Mouse (Mus musculus) spleen, postnatal 14 days (tissue): ENCODE measurements around the gene Bad.

Source experiments
- DNase-seq, 2 experiments: peaks; one replicate each; pipeline ENCODE4 v3.0.0; 2021 to 2022; ENCODE audit warnings: low spot score in 2 of 2

The Bad gene

GRCm38 (mm10) chr19:6914540-6914939, 27.1 kb upstream of the Bad start:
- no peak for DNase-seq

DNA sequence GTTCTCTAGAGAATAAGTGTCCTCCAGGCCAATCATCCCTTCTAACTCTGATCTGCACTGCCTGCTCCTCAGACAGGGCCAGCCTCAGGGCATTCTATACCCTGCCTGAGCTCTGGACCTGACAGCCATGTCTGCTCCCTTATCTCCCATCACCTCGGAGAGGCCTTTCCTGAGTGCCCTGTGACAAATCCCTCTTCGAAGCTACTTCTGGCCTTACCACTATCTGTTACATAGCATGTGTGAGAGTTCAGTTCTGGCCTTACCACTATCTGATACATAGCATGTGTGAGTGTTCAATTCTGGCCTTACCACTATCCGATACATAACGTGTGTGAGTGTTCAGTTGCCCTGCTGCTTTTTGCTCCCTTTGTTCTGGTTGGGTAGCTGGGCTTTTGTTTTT, 26.4 kb upstream of the Bad start:
- no peak for DNase-seq

- no peak for DNase-seq
Observed at GRCm38 (mm10) chr19:6916496-6916895, 25.2 kb upstream of the Bad start.

DNA sequence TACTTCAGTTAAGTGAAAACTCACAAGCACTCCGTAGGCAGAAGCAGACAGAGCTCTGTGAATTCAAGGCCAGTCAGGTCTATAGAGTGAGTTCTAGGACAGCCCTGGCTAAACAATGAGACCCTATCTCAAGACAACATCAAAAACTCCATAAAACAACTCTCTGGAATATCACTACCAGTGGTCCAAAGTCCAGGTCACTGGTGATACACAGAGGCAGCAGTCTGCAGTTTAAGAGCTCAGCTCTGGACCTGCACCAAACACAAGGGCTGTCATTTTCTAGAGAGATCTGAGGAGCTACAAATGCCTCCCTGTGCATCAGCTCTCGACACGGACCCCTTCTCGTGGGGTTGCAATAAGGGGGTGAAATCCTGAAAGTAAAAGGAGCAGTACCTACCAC, 23.3 kb upstream of the Bad start:
- no peak for DNase-seq

GRCm38 (mm10) chr19:6919431-6919830, 22.2 kb upstream of the Bad start:
- no peak for DNase-seq

GRCm38 (mm10) chr19:6919876-6920740, 21.6 kb upstream of the Bad start:
- DNase-seq = no peak

DNA sequence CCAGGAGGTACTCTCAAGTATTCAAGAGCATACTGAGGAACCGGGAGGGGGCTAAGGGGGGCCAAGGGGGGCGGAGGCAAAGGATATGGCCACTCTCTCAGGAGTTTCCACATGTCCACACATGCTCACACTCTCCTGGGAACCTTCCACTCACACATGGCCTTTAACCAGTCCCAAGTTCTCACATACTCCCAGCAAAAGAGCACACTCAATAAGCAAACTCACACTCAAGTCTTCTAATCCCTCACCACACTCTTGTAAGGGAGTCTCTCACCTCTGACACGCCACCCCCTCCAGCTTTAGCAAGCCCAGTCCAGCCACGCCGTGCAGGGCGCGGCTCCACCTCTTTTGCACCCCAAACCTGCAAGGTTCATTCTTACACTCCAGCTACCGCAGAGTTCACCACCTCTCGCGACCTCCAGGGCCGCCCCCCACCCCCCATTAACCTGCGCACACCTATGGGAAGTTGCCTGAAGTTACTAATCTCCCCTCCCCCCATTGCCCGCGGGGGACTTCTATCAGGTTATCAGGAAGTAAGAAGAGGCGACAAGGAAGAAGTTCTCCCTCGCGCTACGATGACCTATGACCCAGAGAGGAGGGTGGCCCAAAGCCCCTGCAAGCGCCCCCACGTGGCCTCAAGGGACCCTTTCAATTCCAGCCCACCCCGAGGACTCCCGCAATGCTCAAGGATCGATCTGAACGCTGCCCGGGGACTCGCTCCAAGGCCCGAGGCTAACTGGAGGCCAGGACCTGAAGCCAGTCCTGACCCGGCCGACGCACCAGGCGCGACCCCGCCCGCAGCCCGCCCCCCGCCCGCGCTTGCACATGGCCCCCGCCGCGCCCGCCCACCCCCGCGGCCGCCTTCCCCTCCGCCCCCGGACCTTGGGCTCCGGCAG, 20.7 kb upstream of the Bad start:
- DNase-seq = peak; percentile 28 to 47

GRCm38 (mm10) chr19:6921647-6922567, 19.8 kb upstream of the Bad start, which contains the start of gene Esrra:
Gene Esrra, minus strand, starts transcription at chr19:6921813.
- DNase-seq = peak; percentile 100

GRCm38 (mm10) chr19:6922901-6923735, 18.5 kb upstream of the Bad start:
- no peak for DNase-seq

- DNase-seq = peak; percentile 68 to 81
Observed at GRCm38 (mm10) chr19:6924461-6925306, 17.0 kb upstream of the Bad start.

GRCm38 (mm10) chr19:6925307-6925573, 16.4 kb upstream of the Bad start, which contains the start of gene Catsperz:
Gene Catsperz, minus strand, starts transcription at chr19:6925380.
- DNase-seq = no peak

DNA sequence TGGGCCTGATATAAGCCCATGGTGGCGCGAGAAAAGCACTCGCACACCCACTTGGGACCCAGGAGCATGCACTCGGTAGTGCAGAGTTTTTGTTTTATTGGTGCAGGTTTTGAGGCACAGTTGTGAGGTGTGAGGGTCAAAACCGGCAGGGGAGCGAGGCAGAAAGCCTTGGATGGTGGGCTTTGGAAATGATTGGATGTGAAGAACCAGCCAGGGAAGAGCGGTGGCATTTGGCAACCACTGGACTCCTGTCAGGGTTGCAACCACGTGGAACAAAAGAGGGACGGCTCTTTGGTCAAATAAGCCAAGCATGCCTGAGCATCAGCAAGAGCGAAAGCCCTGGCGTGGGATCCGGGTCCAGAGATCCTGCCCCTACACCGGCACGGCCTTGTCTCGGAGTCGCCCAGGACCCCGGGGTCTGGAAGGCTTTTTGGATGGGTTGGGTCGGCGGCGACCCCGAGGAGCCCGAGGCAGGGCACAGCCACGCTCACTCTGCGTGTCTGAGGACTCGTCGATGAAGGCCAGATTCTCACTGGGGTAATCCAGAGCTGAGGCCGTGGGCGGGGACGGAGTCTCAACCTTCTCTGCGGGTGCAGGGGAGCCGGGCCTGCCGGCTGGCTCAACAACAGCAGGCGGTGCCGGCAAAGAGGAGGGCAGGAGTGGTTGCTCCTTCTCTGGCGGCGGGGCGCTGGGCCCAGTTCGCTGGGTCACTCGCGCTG, 15.9 kb upstream of the Bad start:
- no peak for DNase-seq

GRCm38 (mm10) chr19:6926559-6927255, 15.0 kb upstream of the Bad start:
- no peak for DNase-seq

DNA sequence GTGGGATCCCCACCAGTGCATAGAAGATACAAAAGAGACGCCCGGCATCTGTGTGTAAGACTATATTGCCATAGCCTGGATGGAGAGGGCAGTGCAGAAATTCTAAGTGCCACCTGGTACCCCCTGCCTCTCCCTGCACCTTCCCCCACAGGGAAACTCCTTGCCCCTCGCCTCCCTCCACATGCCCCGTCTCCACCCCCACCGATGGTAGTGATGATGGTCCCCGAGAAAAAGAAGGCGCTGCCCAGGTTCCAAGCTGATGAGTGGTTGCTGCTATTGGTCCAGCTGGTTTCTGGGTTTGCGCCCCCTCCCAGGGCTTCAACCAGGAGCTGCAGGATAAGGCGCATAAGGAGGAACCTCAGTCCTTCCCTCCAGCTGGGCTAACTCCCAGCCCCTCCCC, 13.6 kb upstream of the Bad start:
- DNase-seq = no peak

DNA sequence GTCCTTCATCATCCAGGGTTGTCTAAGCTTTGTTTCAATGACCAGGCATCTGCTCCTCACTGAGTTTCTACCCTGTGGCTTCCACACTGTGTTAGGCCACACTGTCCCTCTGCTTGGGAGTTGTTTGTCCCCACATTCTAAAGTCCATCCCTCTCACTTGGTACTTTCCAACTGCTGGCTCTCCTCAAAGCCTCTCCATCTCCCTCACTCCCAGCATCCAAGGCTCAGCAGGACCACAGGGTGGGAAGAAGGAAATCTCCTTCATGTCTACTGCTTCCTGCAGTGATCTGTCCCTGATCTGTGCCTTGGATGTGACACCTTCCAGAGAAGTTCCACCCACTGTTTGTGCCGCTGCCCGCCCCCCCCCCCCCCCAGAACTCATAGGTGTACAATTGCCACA, 10.7 kb upstream of the Bad start:
- DNase-seq = no peak

GRCm38 (mm10) chr19:6932018-6932417, 9.6 kb upstream of the Bad start:
- DNase-seq = no peak

GRCm38 (mm10) chr19:6933102-6933435, 8.6 kb upstream of the Bad start:
- DNase-seq = no peak

- DNase-seq = no peak
Observed at GRCm38 (mm10) chr19:6933436-6934194, 8.0 kb upstream of the Bad start.
